Mouse (Mus musculus): ENCODE data around the gene Sftpd. TPM values are rescaled to one million over a fixed set of nuclear protein-coding genes. Genes with fewer than 3 reads are reported as not detected.

Gene Sftpd
- polyA plus RNA-seq, 1 experiment, result not detected

DNA sequence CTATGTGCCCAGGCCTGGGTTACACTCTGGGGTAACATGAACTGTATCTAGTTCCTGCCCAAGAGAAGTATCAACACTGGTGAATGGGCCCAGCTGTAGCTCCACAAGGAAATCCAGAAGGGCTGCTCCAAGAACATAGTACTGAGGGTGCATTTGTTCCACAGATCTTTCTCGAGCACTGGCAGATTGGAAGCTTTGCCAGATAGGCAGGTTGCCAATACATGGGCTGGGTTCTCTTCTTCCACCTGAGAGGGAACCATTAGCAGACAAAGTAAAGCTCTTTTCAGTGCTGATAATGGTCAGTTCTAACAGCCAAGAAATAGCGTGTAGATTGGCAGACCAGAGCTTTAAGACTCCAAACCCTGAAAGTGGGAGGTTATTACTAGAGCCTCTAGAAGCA is 37.6 kb downstream of the Sftpd start:
- no peak overlapping the region for H3ac ChIP-seq (ENCODE audit: control insufficient read depth, insufficient read length, low read depth)
- TF ChIP-seq CTCF (IDR thresholded peaks at IDR 0.05; ENCODE audit: control insufficient read depth, insufficient read depth, insufficient read length) (no peak), MYOG (IDR thresholded peaks at IDR 0.05; ENCODE audit: control insufficient read depth, extremely low read depth, insufficient read length) (no peak), FOSL1 (IDR thresholded peaks at IDR 0.05; ENCODE audit: insufficient read depth, low read length, poor library complexity, severe bottlenecking) (no peak)
- H3K4me3 ChIP-seq (ENCODE audit: insufficient read depth, poor library complexity, severe bottlenecking), result no peak overlapping the region
- H3K79me3 ChIP-seq (ENCODE audit: low read depth), result no peaks in the 10 kb centered on the region
- H3K36me3 ChIP-seq (ENCODE audit: control insufficient read depth, insufficient read depth), result no peaks in the 10 kb centered on the region
- H3K79me2 ChIP-seq (ENCODE audit: control insufficient read depth, insufficient read depth), result no peaks in the 10 kb centered on the region
- no peaks in the 10 kb centered on the region for H3K27me3 ChIP-seq (ENCODE audit: control insufficient read depth, insufficient read depth, insufficient read length)

DNA sequence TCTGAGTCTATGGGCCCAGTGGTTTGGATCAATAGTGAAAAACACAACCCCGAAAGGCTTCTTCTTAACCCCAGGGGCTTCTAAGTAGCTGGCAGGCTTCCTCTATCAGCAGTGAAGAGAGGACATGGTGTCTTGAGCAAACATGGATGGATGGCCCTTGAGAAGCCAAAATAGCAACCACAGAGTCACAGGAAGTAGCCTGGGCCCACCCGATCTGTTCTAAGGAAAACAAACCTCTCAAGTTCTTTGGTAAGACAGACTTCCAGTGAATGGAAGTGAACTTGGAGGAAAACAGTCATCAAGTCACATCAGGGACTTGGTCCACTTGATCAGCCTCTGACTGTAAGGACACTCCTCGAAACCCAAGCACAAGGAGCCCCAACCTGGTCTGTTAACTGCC is 38.0 kb downstream of the Sftpd start:
- H3ac ChIP-seq (ENCODE audit: control insufficient read depth, insufficient read length, low read depth), result no peak overlapping the region
- no peak for TF ChIP-seq MYOD1 (IDR thresholded peaks at IDR 0.05; ENCODE audit: control insufficient read depth, insufficient read length, low read depth)
- no peak for TF ChIP-seq CEBPB (IDR thresholded peaks at IDR 0.05; ENCODE audit: low read depth)
- TF ChIP-seq USF1 (IDR thresholded peaks at IDR 0.05; ENCODE audit: low read depth), result no peak
- TF ChIP-seq MAX (IDR thresholded peaks at IDR 0.05), result no peak
- TF ChIP-seq FOSL1 (IDR thresholded peaks at IDR 0.05; ENCODE audit: insufficient read depth, low read length, poor library complexity, severe bottlenecking), result no peak
- H3K79me3 ChIP-seq (ENCODE audit: low read depth), result no peaks in the 10 kb centered on the region
- H3K4me3 ChIP-seq (ENCODE audit: insufficient read depth, poor library complexity, severe bottlenecking), result no peak overlapping the region
- H3K36me3 ChIP-seq (ENCODE audit: control insufficient read depth, insufficient read depth), result no peaks in the 10 kb centered on the region
- no peaks in the 10 kb centered on the region for H3K79me2 ChIP-seq (ENCODE audit: control insufficient read depth, insufficient read depth)
- H3K27me3 ChIP-seq (ENCODE audit: control insufficient read depth, insufficient read depth, insufficient read length), result no peaks in the 10 kb centered on the region

DNA sequence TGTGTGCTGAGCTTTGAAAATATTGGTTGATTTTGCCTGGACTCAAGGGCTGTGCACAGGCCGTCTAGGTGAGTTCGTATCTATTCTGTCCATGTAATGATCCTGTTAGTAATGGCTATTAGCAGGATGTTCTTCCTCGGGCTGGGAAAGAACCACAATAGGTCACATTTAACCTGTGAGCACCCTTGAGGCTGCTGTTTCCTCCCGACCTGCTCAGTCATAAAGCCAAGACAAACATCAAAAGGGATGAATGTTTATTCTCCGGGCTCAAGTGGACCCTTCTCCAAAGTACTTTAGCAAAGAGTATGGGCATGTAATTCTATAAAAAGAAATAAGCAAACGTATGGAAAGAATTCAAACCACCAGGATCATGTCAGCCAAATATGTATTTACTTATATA is 38.9 kb downstream of the Sftpd start:
- Histone ChIP-seq H3K79me2 (ENCODE audit: control insufficient read depth, insufficient read depth) (no peaks in the 10 kb centered on the region), H3K36me3 (ENCODE audit: control insufficient read depth, insufficient read depth) (no peaks in the 10 kb centered on the region), H3K4me3 (ENCODE audit: insufficient read depth, poor library complexity, severe bottlenecking) (no peak overlapping the region), H3K27me3 (ENCODE audit: control insufficient read depth, insufficient read depth, insufficient read length) (no peaks in the 10 kb centered on the region), H3K79me3 (ENCODE audit: low read depth) (no peaks in the 10 kb centered on the region), H3ac (ENCODE audit: control insufficient read depth, insufficient read length, low read depth) (no peak overlapping the region)
- TF ChIP-seq MYOG (IDR thresholded peaks at IDR 0.05; ENCODE audit: control insufficient read depth, extremely low read depth, insufficient read length) (no peak), FOSL1 (IDR thresholded peaks at IDR 0.05; ENCODE audit: insufficient read depth, low read length, poor library complexity, severe bottlenecking) (no peak), CTCF (IDR thresholded peaks at IDR 0.05; ENCODE audit: control insufficient read depth, insufficient read depth, insufficient read length) (no peak), MAX (IDR thresholded peaks at IDR 0.05) (no peak), USF1 (IDR thresholded peaks at IDR 0.05; ENCODE audit: low read depth) (no peak)

GRCm38 (mm10) chr14:41140686-41141085 is 44.3 kb downstream of the Sftpd start:
- Histone ChIP-seq H3K79me2 (ENCODE audit: control insufficient read depth, insufficient read depth) (no peaks in the 10 kb centered on the region), H3K4me3 (ENCODE audit: insufficient read depth, poor library complexity, severe bottlenecking) (no peak overlapping the region), H3ac (ENCODE audit: control insufficient read depth, insufficient read length, low read depth) (no peak overlapping the region), H3K27me3 (ENCODE audit: control insufficient read depth, insufficient read depth, insufficient read length) (no peaks in the 10 kb centered on the region), H3K79me3 (ENCODE audit: low read depth) (no peaks in the 10 kb centered on the region), H3K36me3 (ENCODE audit: control insufficient read depth, insufficient read depth) (no peaks in the 10 kb centered on the region)
- no peak for TF ChIP-seq MAX (IDR thresholded peaks at IDR 0.05)
- no peak for TF ChIP-seq CTCF (IDR thresholded peaks at IDR 0.05; ENCODE audit: control insufficient read depth, insufficient read depth, insufficient read length)
- TF ChIP-seq FOSL1 (IDR thresholded peaks at IDR 0.05; ENCODE audit: insufficient read depth, low read length, poor library complexity, severe bottlenecking), result no peak
- TF ChIP-seq CEBPB (IDR thresholded peaks at IDR 0.05; ENCODE audit: low read depth), result no peak
- no peak for TF ChIP-seq USF1 (IDR thresholded peaks at IDR 0.05; ENCODE audit: low read depth)
- TF ChIP-seq MYOD1 (IDR thresholded peaks at IDR 0.05; ENCODE audit: control insufficient read depth, insufficient read length, low read depth), result no peak

DNA sequence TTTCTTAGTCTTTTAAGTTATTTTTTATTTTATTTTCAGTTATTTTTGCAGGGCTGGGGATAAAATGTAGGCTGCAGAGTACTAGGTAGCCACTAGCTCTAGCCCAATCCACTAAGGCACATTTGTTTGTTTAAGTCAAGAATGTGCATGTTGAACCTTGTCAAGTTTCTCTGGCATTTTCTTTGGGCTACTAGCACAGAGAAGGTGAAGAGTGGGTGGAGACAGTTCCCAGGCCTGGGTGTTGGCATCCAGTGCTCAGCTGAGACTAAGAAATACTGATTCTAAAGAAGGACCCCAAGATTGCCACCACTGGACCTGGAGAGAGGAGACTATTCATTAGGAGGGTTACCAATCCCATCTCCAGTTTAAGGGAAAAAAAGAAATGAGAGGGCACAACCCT is 47.9 kb downstream of the Sftpd start:
- Histone ChIP-seq H3K79me2 (ENCODE audit: control insufficient read depth, insufficient read depth) (no peaks in the 10 kb centered on the region), H3K79me3 (ENCODE audit: low read depth) (no peaks in the 10 kb centered on the region), H3K4me3 (ENCODE audit: insufficient read depth, poor library complexity, severe bottlenecking) (no peak overlapping the region), H3K27me3 (ENCODE audit: control insufficient read depth, insufficient read depth, insufficient read length) (no peaks in the 10 kb centered on the region), H3ac (ENCODE audit: control insufficient read depth, insufficient read length, low read depth) (no peak overlapping the region), H3K36me3 (ENCODE audit: control insufficient read depth, insufficient read depth) (no peaks in the 10 kb centered on the region)
- TF ChIP-seq MYOD1 (IDR thresholded peaks at IDR 0.05; ENCODE audit: control insufficient read depth, insufficient read length, low read depth), result no peak
- TF ChIP-seq MAX (IDR thresholded peaks at IDR 0.05), result no peak
- TF ChIP-seq MYOG (IDR thresholded peaks at IDR 0.05; ENCODE audit: control insufficient read depth, extremely low read depth, insufficient read length), result no peak
- TF ChIP-seq USF1 (IDR thresholded peaks at IDR 0.05; ENCODE audit: low read depth), result no peak
- no peak for TF ChIP-seq FOSL1 (IDR thresholded peaks at IDR 0.05; ENCODE audit: insufficient read depth, low read length, poor library complexity, severe bottlenecking)
- TF ChIP-seq CTCF (IDR thresholded peaks at IDR 0.05; ENCODE audit: control insufficient read depth, insufficient read depth, insufficient read length), result no peak
- no peak for TF ChIP-seq CEBPB (IDR thresholded peaks at IDR 0.05; ENCODE audit: low read depth)

GRCm38 (mm10) chr14:41131540-41131939 is 53.4 kb downstream of the Sftpd start, which contains the start of gene Sftpa1:
Sftpa1 (plus strand) TSS chr14:41131782.
- TF ChIP-seq MYOD1 (IDR thresholded peaks at IDR 0.05; ENCODE audit: control insufficient read depth, insufficient read length, low read depth) (no peak), CEBPB (IDR thresholded peaks at IDR 0.05; ENCODE audit: low read depth) (no peak), FOSL1 (IDR thresholded peaks at IDR 0.05; ENCODE audit: insufficient read depth, low read length, poor library complexity, severe bottlenecking) (no peak), MYOG (IDR thresholded peaks at IDR 0.05; ENCODE audit: control insufficient read depth, extremely low read depth, insufficient read length) (no peak), MAX (IDR thresholded peaks at IDR 0.05) (no peak), USF1 (IDR thresholded peaks at IDR 0.05; ENCODE audit: low read depth) (no peak), CTCF (IDR thresholded peaks at IDR 0.05; ENCODE audit: control insufficient read depth, insufficient read depth, insufficient read length) (no peak)
- Histone ChIP-seq H3K36me3 (ENCODE audit: control insufficient read depth, insufficient read depth) (no peaks in the 10 kb centered on the region), H3K79me2 (ENCODE audit: control insufficient read depth, insufficient read depth) (no peaks in the 10 kb centered on the region)

More at GRCm38 (mm10) chr14:41131540-41131939, 53.4 kb downstream of the Sftpd start, which contains the start of gene Sftpa1:
- H3K4me3 ChIP-seq (ENCODE audit: insufficient read depth, poor library complexity, severe bottlenecking), result no peak within 1 kb of the TSS
- H3ac ChIP-seq (ENCODE audit: control insufficient read depth, insufficient read length, low read depth), result no peak within 1 kb of the TSS
- H3K79me3 ChIP-seq (ENCODE audit: low read depth), result no peaks in the 10 kb centered on the region
- H3K27me3 ChIP-seq (ENCODE audit: control insufficient read depth, insufficient read depth, insufficient read length), result no peaks in the 10 kb centered on the region
